Mouse (Mus musculus) bone marrow macrophage, adult 2 months (primary cell): ENCODE results near the gene Paqr7.

Experiments used
- CTCF ChIP-seq: IDR thresholded peaks from 2 replicates; pipeline ENCODE4 v1.5.1; 2012; ENCODE audit warnings: low read depth, mild to moderate bottlenecking, low read length, moderate library complexity
- POLR2A ChIP-seq: IDR thresholded peaks from 2 replicates; pipeline ENCODE4 v1.6.1; 2012; ENCODE audit warnings: mild to moderate bottlenecking, low read depth, low read length, borderline replicate concordance

DNA sequence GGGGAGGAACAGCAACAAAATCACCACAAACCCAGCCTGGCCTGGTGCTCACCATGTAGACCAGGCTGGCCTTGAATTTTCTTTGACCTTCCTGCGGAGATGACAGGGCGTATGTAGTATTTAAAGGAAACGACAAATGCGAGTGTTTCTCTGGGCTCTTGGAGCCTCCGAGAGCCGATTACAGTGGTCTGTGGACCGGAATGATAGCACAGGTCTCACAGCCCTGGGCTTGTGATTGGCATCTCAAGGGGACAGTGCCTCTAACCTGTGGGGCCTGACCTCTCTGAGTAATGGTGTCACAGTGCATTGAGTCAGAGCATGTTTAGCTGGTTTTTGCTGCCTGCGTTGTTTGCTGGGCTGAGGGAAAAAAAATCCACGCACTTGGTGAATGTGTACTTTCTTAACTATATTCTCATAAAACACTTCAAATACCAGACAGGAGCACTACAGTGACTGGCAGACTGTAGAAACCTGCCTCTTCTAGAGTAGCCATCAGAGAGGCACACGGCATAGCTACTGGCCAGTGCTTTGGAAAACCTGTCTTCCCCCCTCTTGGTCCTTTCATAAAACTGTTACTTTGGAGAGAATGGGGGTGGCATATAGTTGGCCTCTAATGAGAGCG is 17.9 kb downstream of the Paqr7 start:
- TF ChIP-seq CTCF (no peak), POLR2A (no peak)
